Mouse (Mus musculus) urinary bladder, postnatal 25 days (tissue): Measurements from ENCODE around the gene Magi1.
"Not testable (repeated sequence)": the region's sequence is repeated elsewhere in the genome, so short reads cannot be mapped to it uniquely, and the experiment has no call there.

Experiments used
- DNase-seq: peaks from one replicate; pipeline ENCODE4 v3.0.0; 2022; ENCODE audit warnings: low spot score

The Magi1 gene

GRCm38 (mm10) chr6:94060621-94061213 is 223.0 kb downstream of the Magi1 start:
- no peak for DNase-seq

- DNase-seq = no peak
Observed at GRCm38 (mm10) chr6:94059090-94059489, 224.6 kb downstream of the Magi1 start.

- DNase-seq = peak; percentile 31
Observed at GRCm38 (mm10) chr6:94053920-94054319, 229.8 kb downstream of the Magi1 start.

GRCm38 (mm10) chr6:94045180-94045579 is 238.5 kb downstream of the Magi1 start:
- no peak for DNase-seq

- DNase-seq = no peak
Observed at GRCm38 (mm10) chr6:94043461-94043860, 240.3 kb downstream of the Magi1 start.

GRCm38 (mm10) chr6:94040093-94040492 is 243.6 kb downstream of the Magi1 start:
- DNase-seq = no peak

- DNase-seq = no peak
Observed at GRCm38 (mm10) chr6:94038897-94039296, 244.8 kb downstream of the Magi1 start.

- no peak for DNase-seq
Observed at GRCm38 (mm10) chr6:94036554-94036953, 247.2 kb downstream of the Magi1 start.

GRCm38 (mm10) chr6:94026361-94026760 is 257.4 kb downstream of the Magi1 start:
- DNase-seq = no peak

- DNase-seq = no peak
Observed at GRCm38 (mm10) chr6:94022437-94022836, 261.3 kb downstream of the Magi1 start.

- DNase-seq = no peak
Observed at GRCm38 (mm10) chr6:94021239-94021962, 262.3 kb downstream of the Magi1 start.

- DNase-seq = no peak
Observed at GRCm38 (mm10) chr6:94020566-94020965, 263.2 kb downstream of the Magi1 start.

GRCm38 (mm10) chr6:94019935-94020334 is 263.8 kb downstream of the Magi1 start:
- no peak for DNase-seq

- DNase-seq = no peak
Observed at GRCm38 (mm10) chr6:94013761-94014160, 270.0 kb downstream of the Magi1 start.

- DNase-seq = no peak
Observed at GRCm38 (mm10) chr6:94011947-94012346, 271.8 kb downstream of the Magi1 start.

- no peak for DNase-seq
Observed at GRCm38 (mm10) chr6:94011521-94011920, 272.2 kb downstream of the Magi1 start.

- no peak for DNase-seq
Observed at GRCm38 (mm10) chr6:94008577-94008976, 275.1 kb downstream of the Magi1 start.

- DNase-seq = not testable (repeated sequence)
Observed at GRCm38 (mm10) chr6:94003586-94003985, 280.1 kb downstream of the Magi1 start.

- DNase-seq = no peak
Observed at GRCm38 (mm10) chr6:93996841-93997485, 286.8 kb downstream of the Magi1 start.

GRCm38 (mm10) chr6:93987561-93987960 is 296.2 kb downstream of the Magi1 start:
- DNase-seq = no peak

- peak; percentile 18 for DNase-seq
Observed at GRCm38 (mm10) chr6:93985111-93985510, 298.6 kb downstream of the Magi1 start.

- DNase-seq = no peak
Observed at GRCm38 (mm10) chr6:93983551-93983950, 300.2 kb downstream of the Magi1 start.

GRCm38 (mm10) chr6:93981211-93981610 is 302.5 kb downstream of the Magi1 start:
- DNase-seq = no peak
